Mouse (Mus musculus): Measurements from ENCODE around the gene Ccdc142.

DNA sequence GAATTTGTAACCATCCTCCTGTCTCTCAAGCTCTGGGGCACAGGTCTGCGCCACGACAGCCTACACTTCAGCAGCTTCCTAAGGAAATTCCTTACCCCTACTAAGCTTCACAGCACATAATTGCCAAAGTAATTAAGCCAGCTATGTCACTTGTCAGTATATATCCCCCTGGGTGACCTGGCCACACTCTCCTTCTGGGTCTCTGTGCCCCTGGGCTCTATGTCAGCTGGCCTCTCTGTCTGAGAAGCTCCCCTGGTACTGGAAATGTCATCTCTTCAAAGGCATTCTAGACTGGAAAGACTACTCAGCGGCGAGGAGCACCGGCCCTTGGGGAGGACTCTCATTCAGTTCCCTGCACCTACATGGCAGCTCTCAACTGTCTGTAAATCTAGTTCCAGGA, 21.6 kb downstream of the Ccdc142 start:
- TF ChIP-seq CTCF (IDR thresholded peaks at IDR 0.05; ENCODE audit: insufficient read depth, low read length) (no peak), POLR2A (IDR thresholded peaks at IDR 0.05; ENCODE audit: borderline replicate concordance, extremely low read depth, low read depth, low read length) (no peak)

Data from lung, adult 2 months (tissue).